Mouse (Mus musculus) ES-E14 (cell line): ENCODE data around the gene Atp7b. TPM values are rescaled to one million over a fixed set of nuclear protein-coding genes. Genes with fewer than 3 reads are reported as not detected.

Source experiments
- DNase-seq: peaks from one replicate; pipeline ENCODE4 v3.0.0-alpha.2; 2013; ENCODE audit warnings: low read depth, low spot score
- H3K27ac ChIP-seq: 2 replicates; pipeline ENCODE4 v1.5.1; 2012; ENCODE audit warnings: low read depth, mild to moderate bottlenecking, low read length, moderate library complexity, mixed read lengths; ENCODE audit not compliant: poor library complexity, insufficient read depth, severe bottlenecking
- H3K36me3 ChIP-seq: 2 replicates; pipeline ENCODE4 v1.6.1; 2012; ENCODE audit warnings: mild to moderate bottlenecking, low read length, moderate library complexity, mixed read lengths; ENCODE audit not compliant: control insufficient read depth, poor library complexity, insufficient read depth, severe bottlenecking
- H3K4me1 ChIP-seq, 2 experiments: fragments of 150-350 bp in 1 of 2; sonication (generic) in 1 of 2; 2 replicates each; pipeline ENCODE4 v1.6.1; 2012; ENCODE audit warnings: low read length in 2 of 2, mild to moderate bottlenecking in 1 of 2, mixed read lengths in 1 of 2; ENCODE audit not compliant: control insufficient read depth in 2 of 2, insufficient read depth in 2 of 2, poor library complexity in 1 of 2
- H3K4me3 ChIP-seq, 2 experiments: fragments of 150-350 bp in 1 of 2; sonication (generic) in 1 of 2; 2 replicates each; pipeline ENCODE4 v1.5.1; 2012; ENCODE audit warnings: low read length in 2 of 2, low read depth in 1 of 2, mild to moderate bottlenecking in 1 of 2, mixed read lengths in 1 of 2; ENCODE audit not compliant: insufficient read depth in 1 of 2, poor library complexity in 1 of 2, severe bottlenecking in 1 of 2
- H3K9ac ChIP-seq: 2 replicates; pipeline ENCODE4 v1.6.1; 2012; ENCODE audit warnings: low read depth, mild to moderate bottlenecking, low read length, mixed read lengths; ENCODE audit not compliant: poor library complexity, insufficient read depth, severe bottlenecking
- H3K9me3 ChIP-seq: fragments of 150-350 bp; sonication (generic); 2 replicates; pipeline ENCODE4 v1.6.1; 2012; ENCODE audit warnings: low read depth, mild to moderate bottlenecking, low read length; ENCODE audit not compliant: control insufficient read depth, insufficient read depth
- CHD2 ChIP-seq: IDR thresholded peaks from 2 replicates; pipeline ENCODE4 v1.6.1; 2014; ENCODE audit warnings: mild to moderate bottlenecking, low read depth, low read length, inconsistent platforms
- HCFC1 ChIP-seq: IDR thresholded peaks from 2 replicates; pipeline ENCODE4 v1.6.1; 2012; ENCODE audit warnings: low read length, inconsistent platforms, borderline replicate concordance; ENCODE audit not compliant: insufficient read depth
- MAFK ChIP-seq: IDR thresholded peaks from 2 replicates; pipeline ENCODE4 v1.6.1; 2014; ENCODE audit warnings: mild to moderate bottlenecking, low read depth, low read length, inconsistent platforms; ENCODE audit not compliant: insufficient read depth
- ZC3H11A ChIP-seq: IDR thresholded peaks from 2 replicates; pipeline ENCODE4 v1.6.1; 2012; ENCODE audit warnings: low read depth, mild to moderate bottlenecking, inconsistent platforms, low read length, borderline replicate concordance
- ZNF384 ChIP-seq: IDR thresholded peaks from 2 replicates; pipeline ENCODE4 v1.6.1; 2012; ENCODE audit warnings: low read depth, low read length, inconsistent platforms
- in situ Hi-C, 2 experiments: fragments of 600-800 bp; cut with MboI; formaldehyde crosslinking; loops; one replicate each; pipeline ENCODE4 v1.15.1; 2025; ENCODE audit warnings: low sequenced_read_pairs in 2 of 2, inconsistent platforms in 1 of 2; ENCODE audit not compliant: unreplicated experiment in 2 of 2
- total RNA-seq: library from RNA; depleted of rRNA; stranded (reverse); fragments of 300-350 nt; gene quantifications from 2 replicates; pipeline ENCODE4 v1.2.3, GENCODE M21; 2012

The Atp7b gene
- total RNA-seq, 1 experiment, result 3.2 TPM

DNA sequence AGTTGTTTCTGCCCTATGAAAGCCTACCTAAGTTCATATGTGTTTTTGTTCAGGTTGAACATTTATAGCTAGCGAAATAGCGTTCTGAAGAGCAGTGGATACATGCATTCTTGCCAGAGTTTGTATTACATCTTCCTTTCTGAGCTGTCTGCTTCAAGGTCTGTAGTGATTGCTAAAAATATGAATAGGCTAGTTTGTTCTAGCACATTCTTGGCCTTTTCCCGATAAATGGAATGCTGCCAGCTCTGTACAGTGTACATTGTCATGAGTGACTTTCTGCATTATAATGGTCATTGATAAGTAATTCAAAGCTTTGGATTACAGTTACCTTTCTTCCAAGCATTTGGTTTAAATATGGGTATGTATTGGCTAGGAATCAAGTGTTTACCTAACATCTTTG, 1.0 kb upstream of the Atp7b start:
- Histone ChIP-seq H3K9me3 (no peaks in the 10 kb centered on the region), H3K4me3 (peak overlapping the region; percentile 81 to 100), H3K27ac (no peak overlapping the region), H3K4me1 (peaks cover 0 to 3% of the 10 kb centered on the region in 2 experiments; a peak in 2 of 4 replicates), H3K36me3 (peaks cover 9% of the 10 kb centered on the region; the same call in 1 of the 2 replicates), H3K9ac (peak overlapping the region; percentile 28; the same call in 1 of the 2 replicates)
- no peak for DNase-seq
- in situ Hi-C loops, result no loop called here
- TF ChIP-seq HCFC1, result no peak
- TF ChIP-seq MAFK, result no peak

DNA sequence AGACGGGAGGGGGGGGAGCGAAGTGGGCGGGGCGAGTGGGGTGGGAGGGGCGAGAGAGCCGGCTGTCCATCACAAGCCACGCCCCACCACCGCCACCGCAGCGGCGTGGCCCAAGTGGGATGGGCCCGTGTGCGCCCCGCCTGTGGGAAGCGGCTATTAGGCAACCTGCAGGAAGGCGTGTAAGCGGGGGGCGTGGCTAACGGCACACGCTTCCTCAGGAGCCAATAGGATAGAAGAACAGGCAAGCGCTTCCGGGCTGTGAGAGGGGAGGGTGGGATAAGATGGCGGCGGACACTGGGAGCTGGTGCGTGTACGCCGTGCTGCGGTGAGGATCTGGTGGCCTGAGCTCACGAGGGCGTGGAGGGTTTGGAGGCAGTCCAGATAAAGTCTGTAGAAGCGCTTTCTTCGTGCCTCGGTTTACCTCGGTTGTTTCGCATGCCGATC, 363 bp upstream of the Atp7b start, which contains the start of gene Alg11:
Gene Alg11, plus strand, starts transcription at position 276 of the 444 bp plus-strand sequence.
- in situ Hi-C loops, result no loop called here
- DNase-seq, result peak; percentile 98
- Histone ChIP-seq H3K9ac (peak within 1 kb of the TSS; percentile 82), H3K4me3 (peak within 1 kb of the TSS; percentile 90 to 100), H3K36me3 (peaks cover 7% of the 10 kb centered on the region; the same call in 1 of the 2 replicates), H3K9me3 (no peaks in the 10 kb centered on the region), H3K27ac (no peak within 1 kb of the TSS), H3K4me1 (peaks cover 0 to 3% of the 10 kb centered on the region in 2 experiments; a peak in 2 of 4 replicates)
- TF ChIP-seq CHD2 (no peak), HCFC1 (peak; percentile 64; the same call in 1 of the 2 replicates), ZC3H11A (no peak)

DNA sequence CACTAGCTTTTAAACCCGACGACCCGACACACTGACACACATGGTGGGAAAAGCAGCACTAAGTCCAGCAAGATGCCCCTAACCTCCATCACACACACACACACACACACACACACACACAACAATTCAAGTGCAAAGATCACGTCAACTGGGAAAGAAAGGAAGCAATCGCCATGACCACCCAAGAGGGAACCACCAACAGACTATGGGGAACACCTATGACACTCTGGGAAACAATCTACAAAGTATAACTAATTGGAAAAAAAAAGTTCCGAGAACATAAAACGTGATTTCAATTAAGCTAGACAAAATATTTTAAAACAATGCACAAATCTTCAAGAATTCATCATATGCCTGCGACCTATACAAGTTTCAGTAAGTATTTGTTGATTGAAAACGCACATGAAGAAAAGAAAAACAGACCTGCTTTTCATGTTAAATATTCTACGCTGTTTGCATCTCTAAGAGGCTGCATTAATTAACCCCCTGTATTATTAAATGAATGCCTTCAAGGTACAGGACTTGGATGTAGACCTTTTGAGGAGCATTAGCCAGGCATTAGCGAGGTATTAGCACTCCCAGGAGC, 859 bp downstream of the Atp7b start:
- Histone ChIP-seq H3K9ac (peak overlapping the region; percentile 79; the same call in 1 of the 2 replicates), H3K36me3 (0 out of 2 replicates have a peak, but pooled peaks cover 2% of the 10 kb centered on the region), H3K4me1 (peaks cover 0 to 3% of the 10 kb centered on the region in 2 experiments; a peak in 2 of 4 replicates), H3K27ac (no peak overlapping the region), H3K4me3 (peak overlapping the region; percentile 90 to 97), H3K9me3 (no peaks in the 10 kb centered on the region)
- in situ Hi-C loops, result no loop called here
- no peak for DNase-seq
- TF ChIP-seq MAFK, result no peak
- TF ChIP-seq ZNF384, result no peak
- TF ChIP-seq HCFC1, result no peak
- TF ChIP-seq CHD2, result no peak
- TF ChIP-seq ZC3H11A, result no peak

DNA sequence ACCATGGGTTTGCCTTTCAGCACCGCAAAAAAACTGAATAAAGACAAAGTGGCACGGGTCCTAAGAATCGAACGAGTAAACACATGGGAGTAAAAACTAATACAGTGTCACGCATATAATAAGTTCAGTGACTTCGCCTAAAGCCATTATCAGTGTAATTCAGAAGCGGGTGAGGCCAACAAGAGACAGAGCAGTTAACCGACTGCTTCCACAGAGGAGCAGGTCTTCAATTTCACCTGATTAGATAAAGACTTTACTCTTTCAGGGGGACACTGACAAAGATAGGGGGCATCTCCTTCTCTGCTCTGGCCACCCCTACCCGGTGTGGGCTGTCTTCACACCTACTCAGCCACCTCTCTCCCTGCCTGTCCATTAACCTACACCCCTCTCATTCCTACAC, 1.7 kb downstream of the Atp7b start:
- no peak overlapping the region for H3K4me3 ChIP-seq
- no peaks in the 10 kb centered on the region for H3K9me3 ChIP-seq
- no peak for DNase-seq
- in situ Hi-C loops, result no loop called here
- peaks cover 0 to 3% of the 10 kb centered on the region in 2 experiments; a peak in 2 of 4 replicates for H3K4me1 ChIP-seq
- no peak for TF ChIP-seq ZC3H11A
- TF ChIP-seq HCFC1, result no peak
- TF ChIP-seq CHD2, result no peak
- no peak for TF ChIP-seq MAFK
- no peak for TF ChIP-seq ZNF384
- 0 out of 2 replicates have a peak, but pooled peaks cover 2% of the 10 kb centered on the region for H3K36me3 ChIP-seq
- H3K27ac ChIP-seq, result no peak overlapping the region
- no peak overlapping the region for H3K9ac ChIP-seq
